Mouse (Mus musculus) E14TG2a.4 (cell line): Measurements from ENCODE around the gene Garem2.

Source experiments
- CTCF ChIP-seq: conservative IDR thresholded peaks from 2 replicates; pipeline ENCODE4 v1.5.1; 2014; ENCODE audit warnings: low read length
- POU5F1 ChIP-seq: IDR thresholded peaks from 2 replicates; pipeline ENCODE4 v1.6.1; 2014; ENCODE audit warnings: low read length, borderline replicate concordance

DNA sequence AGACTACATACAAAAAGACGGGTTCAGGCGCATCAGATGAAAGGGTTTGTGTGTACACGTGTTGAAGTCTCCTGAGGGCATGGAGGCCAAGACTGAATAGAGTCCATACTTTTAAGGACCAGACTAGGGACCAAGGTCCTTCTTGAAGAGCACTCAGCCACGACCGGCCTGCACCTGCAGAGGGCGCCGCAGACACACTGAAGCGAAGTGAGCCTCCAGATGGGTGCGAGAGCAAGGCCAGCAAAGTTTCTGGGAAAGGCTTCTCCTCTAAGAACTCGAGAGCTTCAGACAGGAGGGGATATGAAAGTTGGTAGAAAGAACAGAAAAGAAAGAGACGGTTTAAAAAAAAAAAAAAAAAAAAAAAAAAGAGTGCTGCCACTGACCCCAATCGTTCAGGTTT lies 622 bp upstream of the Garem2 start:
- TF ChIP-seq CTCF (peak; percentile 66), POU5F1 (no peak)
